Mouse (Mus musculus) MEL (cell line): Measurements from ENCODE around the gene Sarnp.

Experiments
- CHD1 ChIP-seq: IDR thresholded peaks from 2 replicates; pipeline ENCODE4 v1.6.1; 2012; ENCODE audit warnings: low read depth, mild to moderate bottlenecking, inconsistent platforms, low read length, improper control_type of control experiment
- ZKSCAN1 ChIP-seq: IDR thresholded peaks from 2 replicates; pipeline ENCODE4 v1.6.1; 2012; ENCODE audit warnings: low read depth, mild to moderate bottlenecking, inconsistent platforms, low read length, improper control_type of control experiment, moderate library complexity

GRCm38 (mm10) chr10:128913696-128914095 is 96.6 kb downstream of the Sarnp start:
- TF ChIP-seq ZKSCAN1 (no peak), CHD1 (no peak)
